Mouse (Mus musculus) lung, adult 18-20 months (tissue): Measurements from ENCODE around the gene Dexi.

Experiments used
- DNase-seq, 2 experiments: peaks; one replicate each; pipeline ENCODE4 v3.0.0; 2022; ENCODE audit warnings: mixed read lengths in 2 of 2

Dexi gene

DNA sequence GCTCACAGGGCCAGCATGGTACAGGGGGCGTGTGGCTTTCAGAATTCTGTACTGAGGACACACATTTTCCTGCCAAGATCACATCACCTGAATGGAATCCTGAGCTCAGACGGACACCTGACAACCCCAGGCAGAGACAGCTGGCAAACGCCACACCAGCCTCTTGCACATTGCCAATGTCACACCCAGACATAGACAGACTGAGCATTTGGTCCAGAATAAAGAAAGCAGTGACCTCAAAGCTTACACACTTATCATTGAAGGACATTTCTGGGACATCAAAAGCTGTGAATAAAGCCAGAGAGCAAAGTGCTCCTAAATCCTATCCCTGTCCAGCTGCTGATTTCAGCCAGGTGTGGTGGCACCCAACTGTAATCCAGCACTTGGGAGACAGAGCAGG, 5.9 kb downstream of the Dexi start:
- DNase-seq: no peak

GRCm38 (mm10) chr16:10536323-10536722, 6.5 kb downstream of the Dexi start:
- no peak for DNase-seq

DNA sequence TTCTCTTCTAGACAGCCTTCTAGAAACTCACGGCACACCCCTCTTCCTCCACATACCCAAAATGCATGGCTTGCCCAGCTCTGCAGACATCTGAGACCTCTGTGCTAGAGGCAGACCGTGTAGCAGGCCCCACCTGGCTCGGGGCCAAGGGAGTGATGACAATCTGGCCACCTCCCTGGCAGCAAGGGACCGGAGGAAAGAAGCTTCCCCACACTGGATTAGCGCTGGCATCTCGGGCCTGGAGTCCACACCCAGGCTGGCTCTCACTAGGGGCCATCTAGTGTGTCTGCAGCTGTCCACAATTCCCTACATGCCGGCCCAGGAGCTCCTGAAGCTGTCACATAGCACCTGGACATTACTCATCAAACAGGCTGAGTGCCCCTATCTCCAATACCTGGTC, 8.3 kb downstream of the Dexi start:
- DNase-seq: no peak

- no peak for DNase-seq
These were observed 9.1 kb downstream of the Dexi start for GRCm38 (mm10) chr16:10533781-10534180.

DNA sequence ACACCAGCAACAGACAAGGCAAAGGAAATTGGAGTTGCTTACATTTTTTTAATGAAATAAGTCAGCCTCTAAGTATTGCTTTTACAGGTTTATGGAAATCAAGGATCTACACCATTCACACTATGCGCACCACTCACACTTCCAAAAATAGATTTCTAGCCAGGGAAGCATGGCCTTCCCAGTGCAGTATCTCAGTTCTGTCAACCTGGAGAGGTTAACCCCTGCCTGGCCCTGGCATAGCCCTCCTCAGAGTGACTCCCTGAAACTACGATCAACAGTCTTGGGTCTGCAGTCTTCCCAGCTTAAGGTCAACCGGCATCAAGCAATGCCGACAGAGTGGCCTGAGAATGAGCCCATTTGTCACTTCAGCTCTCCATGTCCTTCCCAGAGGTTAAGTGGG, 12.7 kb downstream of the Dexi start:
- DNase-seq: no peak

DNA sequence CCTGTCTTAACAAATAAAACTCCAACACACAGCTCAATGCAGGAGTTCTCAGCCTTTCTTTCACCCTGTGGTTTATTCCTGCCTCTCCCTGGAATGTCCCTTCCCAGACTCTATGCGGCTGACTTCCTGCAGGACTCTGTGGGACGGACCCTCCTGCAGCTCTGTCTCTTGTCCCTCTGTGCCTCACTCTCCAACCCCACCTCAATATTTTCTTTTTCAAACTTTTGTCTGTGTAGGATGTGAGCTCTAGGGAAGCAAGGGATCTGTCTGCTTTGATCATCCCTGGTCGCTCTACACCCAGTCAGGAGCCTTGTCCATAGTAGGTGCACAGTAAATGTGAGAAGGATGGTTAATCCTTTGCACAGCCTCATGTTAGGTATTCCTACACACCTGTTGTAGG, 14.5 kb downstream of the Dexi start:
- no peak for DNase-seq

- DNase-seq: no peak
These were observed 15.7 kb downstream of the Dexi start for GRCm38 (mm10) chr16:10527046-10527644.

DNA sequence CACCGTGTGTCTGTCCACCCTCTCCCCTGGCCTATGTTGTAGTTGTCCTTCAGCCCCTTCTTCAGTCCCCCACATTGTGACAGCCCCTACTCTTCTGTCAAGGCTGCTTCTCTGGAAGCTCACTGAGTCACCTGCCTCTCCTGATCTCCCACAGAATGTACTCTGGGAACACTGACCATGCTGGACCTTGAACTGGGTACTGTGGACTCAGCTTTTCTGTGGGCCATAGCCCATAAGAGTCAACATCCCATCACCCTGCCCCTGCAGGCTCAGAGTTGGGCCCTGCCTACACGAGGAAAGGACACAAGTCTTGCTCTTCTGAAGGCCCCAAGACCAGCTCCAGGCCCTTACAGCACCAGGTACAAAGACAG, 17.3 kb downstream of the Dexi start:
- no peak for DNase-seq

DNA sequence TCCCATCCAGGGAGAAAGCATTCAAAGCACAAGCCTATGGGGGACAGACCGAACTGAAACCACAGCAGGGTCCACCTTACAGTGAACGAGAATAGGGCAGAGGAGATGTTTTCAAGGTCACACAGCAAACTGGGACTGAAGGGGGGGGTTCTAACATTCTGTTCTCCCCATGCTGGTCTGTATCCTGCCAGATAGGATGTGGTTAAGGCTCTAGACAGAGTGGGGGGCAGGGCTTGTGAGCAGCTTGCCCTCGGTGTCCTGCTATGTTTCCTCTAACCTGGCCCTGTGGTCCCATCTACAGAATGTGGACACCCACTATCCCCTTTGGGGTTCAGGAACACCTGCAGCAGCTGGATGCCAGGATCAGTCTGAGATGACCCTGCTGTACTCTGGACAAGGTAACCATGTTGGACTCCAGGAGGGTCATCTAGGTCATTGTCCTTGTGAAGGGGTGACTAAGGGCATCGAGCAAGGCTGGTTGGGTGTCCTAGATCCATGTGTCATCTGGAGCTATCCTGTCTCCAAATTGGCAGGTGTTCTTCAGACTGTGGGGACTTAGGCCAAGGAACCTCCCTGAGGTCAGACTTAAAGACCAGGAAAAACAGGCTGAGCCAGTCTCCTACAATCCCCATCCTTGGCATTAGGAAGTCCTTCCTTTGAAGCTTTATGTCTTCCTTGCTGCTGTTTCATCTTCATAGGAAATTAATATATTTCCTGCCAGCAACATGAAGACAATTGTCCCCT, 17.8 kb downstream of the Dexi start:
- no peak for DNase-seq

DNA sequence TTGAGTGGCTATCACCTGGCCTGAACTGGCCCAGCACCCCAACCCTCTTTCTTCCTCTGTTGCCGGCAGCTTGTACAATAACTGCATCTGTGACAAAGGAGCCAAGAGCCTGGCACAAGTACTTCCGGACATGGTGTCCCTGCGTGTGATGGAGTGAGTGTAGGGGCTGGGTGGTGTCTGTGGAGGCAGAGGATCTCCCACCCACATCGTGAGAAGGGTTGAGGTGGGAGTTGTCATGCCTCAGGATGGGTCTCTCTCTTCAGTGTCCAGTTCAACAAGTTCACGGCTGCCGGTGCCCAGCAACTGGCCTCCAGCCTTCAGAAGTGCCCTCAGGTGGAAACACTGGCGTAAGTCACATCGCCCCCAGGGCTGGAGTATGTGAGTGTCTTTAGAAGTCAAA, 19.2 kb downstream of the Dexi start:
- DNase-seq: no peak

GRCm38 (mm10) chr16:10522811-10523210, 20.0 kb downstream of the Dexi start:
- peak; percentile 71 to 77 for DNase-seq

DNA sequence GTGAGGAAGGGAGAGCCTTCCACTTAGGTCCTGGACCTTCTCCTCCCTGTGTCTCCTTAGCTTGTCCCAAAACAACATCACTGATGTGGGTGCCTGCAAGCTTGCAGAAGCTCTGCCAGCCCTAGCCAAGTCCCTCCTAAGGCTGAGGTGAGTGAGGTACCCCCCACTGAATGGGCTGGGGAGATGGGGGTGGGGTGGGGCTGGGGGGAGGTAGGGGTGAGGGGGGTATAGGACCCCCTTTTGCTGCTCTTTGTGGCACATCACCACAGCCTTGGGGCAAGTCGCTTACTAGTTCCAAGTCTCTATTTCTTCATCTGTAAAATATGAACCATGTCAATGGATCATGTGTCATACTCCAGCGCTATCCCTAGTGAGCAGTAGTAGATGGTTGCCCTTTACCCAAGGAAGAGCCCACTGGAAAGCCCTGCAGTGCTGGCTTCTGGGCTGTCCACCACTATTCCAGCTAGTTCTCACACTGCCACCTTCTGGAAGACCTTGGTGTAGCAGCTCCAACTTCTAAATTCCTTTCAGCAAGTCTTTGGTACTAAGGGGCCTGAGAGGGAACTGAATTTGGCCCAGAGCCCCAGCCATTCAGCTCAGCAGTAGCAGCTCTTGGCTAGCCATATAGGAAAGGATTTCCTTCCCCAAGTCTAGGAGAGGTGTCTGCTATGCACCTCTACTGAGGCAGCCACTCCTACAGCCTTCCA, 21.8 kb downstream of the Dexi start:
- DNase-seq: peak; percentile 68 to 78

GRCm38 (mm10) chr16:10518030-10518429, 24.8 kb downstream of the Dexi start:
- DNase-seq: peak in 1 of 2 experiments; percentile 24

- DNase-seq: peak in 1 of 2 experiments; percentile 13
These were observed 26.8 kb downstream of the Dexi start for GRCm38 (mm10) chr16:10515953-10516572.

GRCm38 (mm10) chr16:10511134-10511520, 31.7 kb downstream of the Dexi start:
- no peak for DNase-seq

- no peak for DNase-seq
These were observed 32.2 kb downstream of the Dexi start for GRCm38 (mm10) chr16:10510477-10511133.

- no peak for DNase-seq
These were observed 34.2 kb downstream of the Dexi start for GRCm38 (mm10) chr16:10508691-10509090.

DNA sequence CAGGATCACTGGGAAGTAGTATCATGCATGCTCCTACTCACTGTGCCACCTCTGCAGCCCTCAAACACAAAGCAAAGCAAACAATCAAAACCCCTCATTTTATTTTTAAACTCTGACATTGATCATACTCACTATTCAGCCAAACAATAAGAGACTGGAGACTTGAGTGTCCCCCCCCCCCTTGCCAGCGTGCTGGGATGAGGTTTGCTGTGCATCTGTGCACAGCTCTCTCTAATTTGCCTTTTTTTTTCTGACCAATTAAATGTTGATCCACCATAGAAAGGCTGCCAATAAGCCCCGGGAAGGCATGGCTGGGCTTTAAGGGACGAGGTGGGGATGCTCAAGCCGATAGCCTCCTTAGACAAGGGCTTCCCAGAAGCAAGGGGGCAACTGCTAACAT, 35.4 kb downstream of the Dexi start:
- DNase-seq: no peak

- no peak for DNase-seq
These were observed 39.8 kb downstream of the Dexi start for GRCm38 (mm10) chr16:10503058-10503457.

DNA sequence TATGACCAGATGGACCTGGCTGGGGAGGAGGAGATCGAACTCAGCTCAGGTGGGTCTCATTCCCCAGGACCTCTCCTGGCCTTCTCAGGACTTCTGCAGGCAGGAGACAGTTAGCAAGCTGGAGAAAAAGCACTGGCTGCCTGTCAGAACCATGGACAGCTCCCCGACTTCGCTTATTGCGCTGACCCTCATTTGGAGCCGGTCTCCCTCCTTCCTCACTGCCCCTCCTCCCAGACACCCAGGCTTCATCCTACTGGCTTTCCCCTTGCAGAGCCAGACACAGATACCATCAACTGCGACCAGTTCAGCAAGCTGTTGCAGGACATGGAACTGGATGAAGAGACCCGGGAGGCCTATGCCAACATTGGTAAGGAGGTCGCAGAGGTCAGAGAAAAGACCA, 41.0 kb downstream of the Dexi start:
- peak in 1 of 2 experiments; percentile 17 for DNase-seq

- no peak for DNase-seq
These were observed 43.7 kb downstream of the Dexi start for GRCm38 (mm10) chr16:10499122-10499521.

- DNase-seq: peak in 1 of 2 experiments; percentile 19
These were observed 44.7 kb downstream of the Dexi start for GRCm38 (mm10) chr16:10498096-10498602.

DNA sequence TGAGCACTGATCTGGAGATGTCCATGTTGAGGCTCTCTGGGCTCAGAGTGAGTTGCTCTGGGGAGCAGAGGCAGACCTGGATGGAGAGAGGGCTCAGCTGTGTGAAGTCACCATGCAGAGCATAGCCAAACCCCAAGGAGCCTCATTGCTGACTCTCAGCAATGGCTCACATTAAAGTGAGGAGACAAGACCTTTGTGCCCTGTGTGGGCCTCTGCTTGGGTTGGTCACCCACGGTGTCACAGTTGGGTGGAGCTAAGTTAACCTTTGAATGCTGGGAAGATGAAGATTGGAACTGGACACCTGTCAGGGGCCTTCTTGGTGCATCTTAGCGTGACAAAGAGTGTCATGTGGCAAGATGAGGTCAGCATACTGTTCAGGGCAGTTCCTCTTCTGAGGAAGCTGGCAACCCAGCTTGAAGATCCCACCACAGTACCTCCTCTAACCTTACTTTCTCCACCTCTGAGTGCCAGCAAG, 47.0 kb downstream of the Dexi start:
- no peak for DNase-seq
